Mouse (Mus musculus): ENCODE data around the gene Nectin4. TPM values are rescaled to one million over a fixed set of nuclear protein-coding genes. Genes with fewer than 3 reads are reported as not detected.

Nectin4 gene
- 0.24 and 1.5 TPM in 2 replicates for polyA plus RNA-seq (2015; fragmentation: Nextera tagmentation; extraction: Ambion mirVana)

GRCm38 (mm10) chr1:171369845-171370556 is at the start of gene Nectin4:
TSS of gene Nectin4 (plus strand) at chr1:171370099.

GRCm38 (mm10) chr1:171328839-171329432 is 41.0 kb upstream of the Nectin4 start, which contains the start of gene Dedd:
TSS of gene Dedd (plus strand) at chr1:171329145.

GRCm38 (mm10) chr1:171345225-171346094 is 24.4 kb upstream of the Nectin4 start, which contains the start of the genes Nit1 and Pfdn2:
TSS of gene Nit1 (minus strand) at chr1:171345646.
TSS of gene Pfdn2 (plus strand) at chr1:171345670.

GRCm38 (mm10) chr1:171360656-171361055 is 9.2 kb upstream of the Nectin4 start, which contains the start of gene Klhdc9:
TSS of gene Klhdc9 (minus strand) at chr1:171360798.

GRCm38 (mm10) chr1:171388376-171389102 is 18.6 kb downstream of the Nectin4 start, which contains the start of gene Arhgap30:
TSS of gene Arhgap30 (plus strand) at chr1:171388954.

GRCm38 (mm10) chr1:171410947-171411484 is 41.1 kb downstream of the Nectin4 start, which contains the start of gene Usf1:
TSS of gene Usf1 (plus strand) at chr1:171411313.

GRCm38 (mm10) chr1:171418660-171419059 is 48.8 kb downstream of the Nectin4 start, which contains the start of gene Tstd1:
TSS of gene Tstd1 (plus strand) at chr1:171418872.

GRCm38 (mm10) chr1:171437264-171438013 is 67.5 kb downstream of the Nectin4 start, which contains the start of gene F11r:
TSS of gene F11r (plus strand) at chr1:171437535.

Other genes starting within 250 kb of the Nectin4 start
- 450 and 454 TPM in 2 replicates for gene Sdhc, start 219.5 kb upstream of the Nectin4 start, polyA plus RNA-seq (2015; fragmentation: Nextera tagmentation; extraction: Ambion mirVana)
- gene Mpz, start 219.4 kb upstream of the Nectin4 start, polyA plus RNA-seq (2015; fragmentation: Nextera tagmentation; extraction: Ambion mirVana): 35.1 and 37.5 TPM in 2 replicates
- 4.4 and 6.3 TPM in 2 replicates for gene Pcp4l1, start 173.8 kb upstream of the Nectin4 start, polyA plus RNA-seq (2015; fragmentation: Nextera tagmentation; extraction: Ambion mirVana)
- gene Nr1i3, start 156.1 kb upstream of the Nectin4 start, polyA plus RNA-seq (2015; fragmentation: Nextera tagmentation; extraction: Ambion mirVana): 0.22 and 0.23 TPM in 2 replicates
- 25.0 and 27.9 TPM in 2 replicates for gene Tomm40l, start 147.6 kb upstream of the Nectin4 start, polyA plus RNA-seq (2015; fragmentation: Nextera tagmentation; extraction: Ambion mirVana)
- gene Apoa2, start 145.0 kb upstream of the Nectin4 start, polyA plus RNA-seq (2015; fragmentation: Nextera tagmentation; extraction: Ambion mirVana): 8.5 and 10.4 TPM in 2 replicates
- 73.3 and 108 TPM in 2 replicates for gene Fcer1g, start 135.7 kb upstream of the Nectin4 start, polyA plus RNA-seq (2015; fragmentation: Nextera tagmentation; extraction: Ambion mirVana)
- 6.3 and 7.5 TPM in 2 replicates for gene Adamts4, start 119.7 kb upstream of the Nectin4 start, polyA plus RNA-seq (2015; fragmentation: Nextera tagmentation; extraction: Ambion mirVana)
- gene Ndufs2, start 118.7 kb upstream of the Nectin4 start, polyA plus RNA-seq (2015; fragmentation: Nextera tagmentation; extraction: Ambion mirVana): 474 and 493 TPM in 2 replicates
- gene B4galt3, start 99.8 kb upstream of the Nectin4 start, polyA plus RNA-seq (2015; fragmentation: Nextera tagmentation; extraction: Ambion mirVana): 23.7 and 25.4 TPM in 2 replicates
- gene Ppox, start 88.9 kb upstream of the Nectin4 start, polyA plus RNA-seq (2015; fragmentation: Nextera tagmentation; extraction: Ambion mirVana): 18.2 and 22.7 TPM in 2 replicates
- 23.7 and 24.2 TPM in 2 replicates for gene Usp21, start 82.1 kb upstream of the Nectin4 start, polyA plus RNA-seq (2015; fragmentation: Nextera tagmentation; extraction: Ambion mirVana)
- 77.6 and 87.2 TPM in 2 replicates for gene Ufc1, start 75.1 kb upstream of the Nectin4 start, polyA plus RNA-seq (2015; fragmentation: Nextera tagmentation; extraction: Ambion mirVana)
- 31.9 and 35.7 TPM in 2 replicates for gene Dedd, start 41.0 kb upstream of the Nectin4 start, polyA plus RNA-seq (2015; fragmentation: Nextera tagmentation; extraction: Ambion mirVana)
- gene Nit1, start 24.5 kb upstream of the Nectin4 start, polyA plus RNA-seq (2015; fragmentation: Nextera tagmentation; extraction: Ambion mirVana): 27.6 and 32.2 TPM in 2 replicates
- gene Pfdn2, start 24.4 kb upstream of the Nectin4 start, polyA plus RNA-seq (2015; fragmentation: Nextera tagmentation; extraction: Ambion mirVana): 98.8 and 101 TPM in 2 replicates
- gene Klhdc9, start 9.3 kb upstream of the Nectin4 start, polyA plus RNA-seq (2015; fragmentation: Nextera tagmentation; extraction: Ambion mirVana): 1.3 and 1.7 TPM in 2 replicates
- 1.8 and 2.5 TPM in 2 replicates for gene Arhgap30, start 18.9 kb downstream of the Nectin4 start, polyA plus RNA-seq (2015; fragmentation: Nextera tagmentation; extraction: Ambion mirVana)
- gene Usf1, start 41.2 kb downstream of the Nectin4 start, polyA plus RNA-seq (2015; fragmentation: Nextera tagmentation; extraction: Ambion mirVana): 34.2 and 34.8 TPM in 2 replicates
- gene Tstd1, start 48.8 kb downstream of the Nectin4 start, polyA plus RNA-seq (2015; fragmentation: Nextera tagmentation; extraction: Ambion mirVana): 1.1 and 1.5 TPM in 2 replicates
- gene F11r, start 67.4 kb downstream of the Nectin4 start, polyA plus RNA-seq (2015; fragmentation: Nextera tagmentation; extraction: Ambion mirVana): 20.5 and 28.3 TPM in 2 replicates
- 11.3 and 13.8 TPM in 2 replicates for gene Alyref2, start 133.4 kb downstream of the Nectin4 start, polyA plus RNA-seq (2015; fragmentation: Nextera tagmentation; extraction: Ambion mirVana)
- gene Itln1, start 165.2 kb downstream of the Nectin4 start, polyA plus RNA-seq (2015; fragmentation: Nextera tagmentation; extraction: Ambion mirVana): not detected in 2 replicates
- gene Cd244a, start 189.1 kb downstream of the Nectin4 start, polyA plus RNA-seq (2015; fragmentation: Nextera tagmentation; extraction: Ambion mirVana): 0.16 TPM in 1 of 2 replicates, not detected in the other
- gene Ly9, start 237.3 kb downstream of the Nectin4 start, polyA plus RNA-seq (2015; fragmentation: Nextera tagmentation; extraction: Ambion mirVana): 0.24 and 0.38 TPM in 2 replicates

All from skeletal muscle tissue, postnatal 0 days (tissue).